Mouse (Mus musculus) heart, embryonic 11.5 days (tissue): ENCODE measurements at regions not wholly inside any gene's neighbourhood (a gene's known extent, or its start where the extent isn't known, plus 50 kb on each side); places are given as distances from the start of the nearest gene placed in this dataset.

ENCODE experiments used
- ATAC-seq: fragments of 200-750 bp; cut with Nextera tagmentation; replicated peaks from 2 replicates; pipeline ENCODE4 v1.8.0; 2017; ENCODE audit warnings: moderate library complexity; ENCODE audit not compliant: insufficient number of reproducible peaks, low FRiP score, low TSS enrichment
- H3K27ac ChIP-seq: fragments of 300-500 bp; sonication (generic); 2 replicates; pipeline ENCODE4 v1.5.1; 2014; ENCODE audit warnings: mild to moderate bottlenecking, low read depth, low read length
- H3K27me3 ChIP-seq: fragments of 300-500 bp; sonication (generic); 2 replicates; pipeline ENCODE4 v1.6.1; 2014; ENCODE audit warnings: mild to moderate bottlenecking, low read length, mixed read lengths; ENCODE audit not compliant: control insufficient read depth, insufficient read depth
- H3K36me3 ChIP-seq: fragments of 300-500 bp; sonication (generic); 2 replicates; pipeline ENCODE4 v1.6.1; 2014; ENCODE audit warnings: mild to moderate bottlenecking, low read length, moderate library complexity, mixed read lengths; ENCODE audit not compliant: control insufficient read depth, insufficient read depth
- H3K4me1 ChIP-seq: fragments of 300-500 bp; sonication (generic); 2 replicates; pipeline ENCODE4 v1.6.1; 2014; ENCODE audit warnings: low read length; ENCODE audit not compliant: control insufficient read depth, insufficient read depth
- H3K4me2 ChIP-seq: fragments of 300-500 bp; sonication (generic); 2 replicates; pipeline ENCODE4 v1.6.1; 2014; ENCODE audit warnings: mild to moderate bottlenecking, moderate library complexity
- H3K4me3 ChIP-seq: fragments of 300-500 bp; sonication (generic); 2 replicates; pipeline ENCODE4 v1.5.1; 2014; ENCODE audit warnings: low read depth, low read length
- H3K9ac ChIP-seq: fragments of 300-500 bp; sonication (generic); 2 replicates; pipeline ENCODE4 v1.6.1; 2014; ENCODE audit warnings: mild to moderate bottlenecking, low read depth, low read length, moderate library complexity
- H3K9me3 ChIP-seq: fragments of 300-500 bp; sonication (generic); replicated peaks from 2 replicates; pipeline ENCODE4 v1.6.1; 2016; ENCODE audit warnings: low read length; ENCODE audit not compliant: control insufficient read depth
- WGBS: fragments of 180-500 bp; shearing (Covaris S2); extraction: QIAGEN DNeasy Blood & Tissue Kit; methylation state at CpG from one replicate; pipeline ENCODE4 v1.1.7; 2014; ENCODE audit not compliant: insufficient replicate concordance; 5-methylcytosine and 5-hydroxymethylcytosine counted together

DNA sequence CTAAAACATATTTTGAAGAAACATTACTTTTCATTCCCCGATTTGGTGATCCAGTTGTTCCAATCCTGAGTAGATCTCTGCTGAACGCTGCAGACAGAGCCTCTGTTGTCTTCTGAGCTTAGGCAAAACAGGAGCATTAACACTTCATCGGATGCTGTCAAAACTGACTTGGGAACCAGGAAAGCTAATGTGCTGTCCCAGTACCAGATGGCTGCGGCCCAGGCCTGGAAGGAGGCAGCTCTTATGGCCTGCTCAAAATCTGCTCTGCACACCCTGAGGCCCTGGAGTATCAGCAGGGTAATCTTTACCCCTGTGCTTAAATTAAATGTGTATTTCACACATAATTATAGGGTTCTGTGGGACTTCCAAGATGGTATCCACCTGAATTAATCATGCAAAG lies 61.3 kb upstream of the Neo1 start:
- H3K4me1 ChIP-seq: no peaks in the 10 kb centered on the region; the same call in 1 of the 2 replicates
- no peaks in the 10 kb centered on the region for H3K27me3 ChIP-seq
- no peak overlapping the region for H3K4me2 ChIP-seq
- H3K4me3 ChIP-seq: no peak overlapping the region
- WGBS: 54% methylated on average over 4 of the region's 4 CpGs
- no peaks in the 10 kb centered on the region for H3K36me3 ChIP-seq
- ATAC-seq: no peak
- H3K9me3 ChIP-seq: no peaks in the 10 kb centered on the region
- no peak overlapping the region for H3K9ac ChIP-seq
- H3K27ac ChIP-seq: no peak overlapping the region

- 75% methylated on average over 12 of the region's 12 CpGs for WGBS
These were observed 60.5 kb upstream of the Neo1 start for GRCm38 (mm10) chr9:59096551-59097268.

DNA sequence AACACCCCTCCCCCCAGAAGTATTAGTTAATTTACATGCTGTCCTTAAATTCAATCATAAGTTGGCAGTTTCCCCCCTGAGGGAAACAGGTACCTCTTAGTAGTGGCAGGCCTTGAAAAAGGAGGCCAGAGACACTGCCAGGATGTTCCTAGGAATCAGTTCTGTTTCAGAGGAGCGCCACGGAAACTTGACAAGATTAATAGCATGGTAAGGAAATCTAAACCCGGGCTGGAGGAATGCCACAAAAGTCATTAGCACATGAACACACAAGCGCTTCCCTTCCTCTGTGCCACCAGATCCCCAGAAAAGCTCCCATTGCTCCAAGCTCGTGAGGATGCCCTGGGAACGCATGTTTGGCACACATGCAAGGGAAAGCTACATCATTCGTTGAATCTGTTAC lies 59.4 kb upstream of the Neo1 start:
- Histone ChIP-seq H3K9ac (no peak overlapping the region), H3K27ac (no peak overlapping the region), H3K4me3 (no peak overlapping the region), H3K4me2 (no peak overlapping the region), H3K27me3 (no peaks in the 10 kb centered on the region), H3K4me1 (no peaks in the 10 kb centered on the region; the same call in 1 of the 2 replicates), H3K36me3 (no peaks in the 10 kb centered on the region), H3K9me3 (no peaks in the 10 kb centered on the region)
- no peak for ATAC-seq
- WGBS: 81% methylated on average over 7 of the region's 7 CpGs

More at GRCm38 (mm10) chr9:59096551-59097268, 60.5 kb upstream of the Neo1 start:
- H3K27me3 ChIP-seq: no peaks in the 10 kb centered on the region
- no peaks in the 10 kb centered on the region for H3K36me3 ChIP-seq
- ATAC-seq: no peak
- H3K9me3 ChIP-seq: no peaks in the 10 kb centered on the region
- H3K9ac ChIP-seq: no peak overlapping the region
- H3K27ac ChIP-seq: no peak overlapping the region
- no peak overlapping the region for H3K4me2 ChIP-seq
- H3K4me3 ChIP-seq: no peak overlapping the region
- H3K4me1 ChIP-seq: no peaks in the 10 kb centered on the region; the same call in 1 of the 2 replicates

- 77% methylated on average over 4 of the region's 4 CpGs for WGBS
These were observed 57.9 kb upstream of the Neo1 start for GRCm38 (mm10) chr9:59094106-59094505.

DNA sequence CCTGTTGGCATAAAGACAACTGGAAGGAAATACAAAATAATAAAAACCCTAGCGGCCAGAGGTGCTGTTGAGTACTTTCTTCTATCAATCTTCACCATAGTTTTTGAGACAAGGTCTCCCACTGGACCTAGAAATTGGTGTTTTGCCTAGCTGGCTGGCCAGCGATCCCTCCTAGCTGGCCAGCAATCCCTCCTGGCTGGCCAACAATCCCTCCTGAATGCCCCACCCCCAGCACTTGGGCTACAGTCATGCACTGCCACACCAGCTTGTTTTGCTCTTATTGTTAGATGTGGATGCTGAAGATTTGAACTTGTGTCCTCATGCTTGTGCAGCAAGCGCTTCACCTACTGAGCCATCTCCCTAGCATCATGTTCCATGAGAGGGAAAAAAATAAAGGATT lies 54.9 kb upstream of the Neo1 start:
- Histone ChIP-seq H3K4me1 (no peaks in the 10 kb centered on the region), H3K4me2 (no peak overlapping the region), H3K9ac (no peak overlapping the region), H3K9me3 (no peaks in the 10 kb centered on the region), H3K27me3 (no peaks in the 10 kb centered on the region), H3K27ac (no peak overlapping the region), H3K4me3 (no peak overlapping the region), H3K36me3 (no peaks in the 10 kb centered on the region)
- no peak for ATAC-seq
- WGBS: 82% methylated on average over 3 of the region's 3 CpGs

More at GRCm38 (mm10) chr9:59094106-59094505, 57.9 kb upstream of the Neo1 start:
- no peak for ATAC-seq
- H3K9ac ChIP-seq: no peak overlapping the region
- H3K4me3 ChIP-seq: no peak overlapping the region
- H3K27ac ChIP-seq: no peak overlapping the region
- no peaks in the 10 kb centered on the region for H3K9me3 ChIP-seq
- no peak overlapping the region for H3K4me2 ChIP-seq
- H3K36me3 ChIP-seq: no peaks in the 10 kb centered on the region
- H3K27me3 ChIP-seq: no peaks in the 10 kb centered on the region
- no peaks in the 10 kb centered on the region; the same call in 1 of the 2 replicates for H3K4me1 ChIP-seq

DNA sequence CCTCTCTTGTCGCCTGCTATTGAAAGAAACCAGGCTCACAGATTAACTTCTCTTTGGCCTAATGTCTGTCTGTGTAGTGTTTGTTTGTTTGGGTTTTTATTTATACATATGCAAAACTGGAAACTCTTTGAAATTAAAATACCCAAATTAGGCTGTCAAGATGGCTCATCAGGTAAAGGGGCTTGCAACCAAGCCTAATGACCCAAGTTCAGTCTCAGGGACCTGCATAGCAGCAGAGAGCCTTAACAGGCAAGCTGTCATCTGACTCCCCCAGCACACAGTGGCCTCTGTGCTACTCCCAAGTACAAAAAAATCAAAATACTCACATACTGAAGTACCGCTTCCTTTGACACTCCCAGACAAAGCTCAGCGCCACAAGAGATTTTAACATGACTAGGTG lies 51.5 kb upstream of the Neo1 start:
- no peak overlapping the region for H3K27ac ChIP-seq
- no peaks in the 10 kb centered on the region for H3K27me3 ChIP-seq
- no peak overlapping the region for H3K9ac ChIP-seq
- H3K4me2 ChIP-seq: no peak overlapping the region
- no peak for ATAC-seq
- WGBS: 75% methylated on average over 3 of the region's 3 CpGs
- H3K4me3 ChIP-seq: no peak overlapping the region
- no peaks in the 10 kb centered on the region for H3K36me3 ChIP-seq
- H3K4me1 ChIP-seq: no peaks in the 10 kb centered on the region
- no peaks in the 10 kb centered on the region for H3K9me3 ChIP-seq

DNA sequence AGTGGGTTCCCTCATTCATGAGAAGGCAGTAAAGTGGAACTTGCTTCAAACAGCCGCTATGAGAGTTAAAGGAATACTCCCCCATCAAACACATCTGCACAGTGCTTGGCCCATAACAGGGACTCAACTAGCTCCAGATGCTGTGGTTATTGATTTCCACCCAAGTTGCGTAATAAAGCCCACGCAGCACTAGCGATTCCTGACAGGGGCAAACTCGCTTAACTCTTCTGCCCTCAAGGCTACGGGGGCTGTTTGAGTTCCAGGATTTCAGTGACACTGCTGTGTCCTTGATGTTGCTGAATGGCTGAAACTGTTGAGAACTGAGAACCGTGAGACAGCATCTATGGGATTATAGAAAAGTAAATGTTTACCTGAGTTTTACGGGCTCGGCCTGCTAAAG lies 50.9 kb upstream of the Neo1 start:
- Histone ChIP-seq H3K4me3 (no peak overlapping the region), H3K4me1 (no peaks in the 10 kb centered on the region), H3K27me3 (no peaks in the 10 kb centered on the region), H3K9ac (no peak overlapping the region), H3K27ac (no peak overlapping the region), H3K9me3 (no peaks in the 10 kb centered on the region), H3K36me3 (no peaks in the 10 kb centered on the region), H3K4me2 (no peak overlapping the region)
- 76% methylated on average over 9 of the region's 9 CpGs for WGBS
- ATAC-seq: no peak

DNA sequence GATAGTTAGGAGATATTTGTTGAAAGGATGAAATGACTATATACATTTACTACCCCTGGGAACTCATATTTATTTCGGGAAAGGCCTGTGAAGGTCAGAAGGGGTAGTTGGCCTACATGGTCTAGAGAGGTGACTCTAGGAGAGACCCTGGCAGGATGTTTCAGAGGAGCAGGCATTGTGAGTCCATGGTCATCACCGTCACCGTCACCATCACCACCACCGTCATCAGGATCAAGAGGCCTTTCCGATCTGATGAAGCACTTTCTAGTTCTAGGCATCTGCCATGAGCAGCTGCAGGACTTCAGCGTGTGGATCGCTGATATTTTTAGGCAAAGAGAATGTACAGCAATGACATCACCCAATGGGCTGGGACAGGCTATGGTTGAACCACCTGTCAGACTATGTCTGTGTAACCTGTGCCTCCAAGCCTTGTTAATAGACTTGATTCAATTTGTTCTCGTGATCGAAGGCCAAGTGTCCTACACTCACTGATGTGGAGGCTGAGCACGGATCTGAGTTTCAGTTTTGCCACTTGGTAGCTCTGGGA lies 50.4 kb upstream of the Neo1 start:
- 80% methylated on average over 10 of the region's 10 CpGs for WGBS
- Histone ChIP-seq H3K9ac (no peak overlapping the region), H3K4me3 (no peak overlapping the region), H3K27ac (no peak overlapping the region), H3K4me1 (no peaks in the 10 kb centered on the region), H3K36me3 (no peaks in the 10 kb centered on the region), H3K4me2 (no peak overlapping the region), H3K9me3 (no peaks in the 10 kb centered on the region), H3K27me3 (no peaks in the 10 kb centered on the region)
- ATAC-seq: no peak
